Mouse (Mus musculus): Measurements from ENCODE around the gene Tmem150b. TPM values are rescaled to one million over a fixed set of nuclear protein-coding genes. Genes with fewer than 3 reads are reported as not detected.

Gene Tmem150b
- polyA plus RNA-seq, 1 experiment from 2014 or later, result not detected

GRCm38 (mm10) chr7:4739544-4740275 lies 14.7 kb upstream of the Tmem150b start, which contains the start of gene Kmt5c:
Gene Kmt5c (plus strand): TSS chr7:4740115.
- Histone ChIP-seq H3K27ac (ENCODE audit: low read depth, low read length) (peak within 1 kb of the TSS; percentile 91), H3K36me3 (ENCODE audit: control insufficient read depth, insufficient read depth, low read length) (0 out of 2 replicates have a peak, but pooled peaks cover 4% of the 10 kb centered on the region), H3K4me1 (ENCODE audit: control insufficient read depth, insufficient read depth, low read length) (peaks cover 21% of the 10 kb centered on the region), H3K9ac (ENCODE audit: low read length) (peak within 1 kb of the TSS; percentile 90), H3K4me3 (ENCODE audit: low read depth, low read length) (peak within 1 kb of the TSS; percentile 67), H3K4me2 (ENCODE audit: low read length) (peak within 1 kb of the TSS; percentile 68), H3K27me3 (replicated peaks; ENCODE audit: control insufficient read depth, insufficient read depth, low read length) (no peaks in the 10 kb centered on the region), H3K9me3 (replicated peaks; ENCODE audit: control insufficient read depth, low read length) (no peaks in the 10 kb centered on the region)
- WGBS, result under 1% methylated on average over 39 of the region's 44 CpGs
- peak; percentile 96 for ATAC-seq
- peak; percentile 100 for DNase-seq (ENCODE audit: low spot score)

- Histone ChIP-seq H3K27me3 (replicated peaks; ENCODE audit: control insufficient read depth, insufficient read depth, low read length) (no peaks in the 10 kb centered on the region), H3K4me2 (ENCODE audit: low read length) (peak overlapping the region; percentile 56), H3K27ac (ENCODE audit: low read depth, low read length) (peak overlapping the region; percentile 71), H3K9me3 (replicated peaks; ENCODE audit: control insufficient read depth, low read length) (no peaks in the 10 kb centered on the region), H3K4me3 (ENCODE audit: low read depth, low read length) (peak overlapping the region; percentile 27), H3K9ac (ENCODE audit: low read length) (peak overlapping the region; percentile 17; the same call in 1 of the 2 replicates), H3K36me3 (ENCODE audit: control insufficient read depth, insufficient read depth, low read length) (no peaks in the 10 kb centered on the region), H3K4me1 (ENCODE audit: control insufficient read depth, insufficient read depth, low read length) (peaks cover 21% of the 10 kb centered on the region)
- DNase-seq (ENCODE audit: low spot score) (no peak), ATAC-seq (no peak)
- WGBS, result 33% methylated on average over 10 of the region's 10 CpGs
Measured at GRCm38 (mm10) chr7:4739041-4739543, 14.0 kb upstream of the Tmem150b start.

GRCm38 (mm10) chr7:4732968-4733392 lies 7.9 kb upstream of the Tmem150b start:
- Histone ChIP-seq H3K36me3 (ENCODE audit: control insufficient read depth, insufficient read depth, low read length) (no peaks in the 10 kb centered on the region), H3K27ac (ENCODE audit: low read depth, low read length) (no peak overlapping the region), H3K4me1 (ENCODE audit: control insufficient read depth, insufficient read depth, low read length) (no peaks in the 10 kb centered on the region), H3K9ac (ENCODE audit: low read length) (no peak overlapping the region), H3K4me2 (ENCODE audit: low read length) (no peak overlapping the region), H3K27me3 (replicated peaks; ENCODE audit: control insufficient read depth, insufficient read depth, low read length) (no peaks in the 10 kb centered on the region), H3K4me3 (ENCODE audit: low read depth, low read length) (no peak overlapping the region), H3K9me3 (replicated peaks; ENCODE audit: control insufficient read depth, low read length) (no peaks in the 10 kb centered on the region)
- WGBS, result 77% methylated on average over 6 of the region's 6 CpGs
- no peak for DNase-seq (ENCODE audit: low spot score)
- ATAC-seq, result no peak

GRCm38 (mm10) chr7:4731090-4731489 lies 6.0 kb upstream of the Tmem150b start:
- Histone ChIP-seq H3K4me1 (ENCODE audit: control insufficient read depth, insufficient read depth, low read length) (no peaks in the 10 kb centered on the region), H3K36me3 (ENCODE audit: control insufficient read depth, insufficient read depth, low read length) (no peaks in the 10 kb centered on the region), H3K9me3 (replicated peaks; ENCODE audit: control insufficient read depth, low read length) (no peaks in the 10 kb centered on the region), H3K27me3 (replicated peaks; ENCODE audit: control insufficient read depth, insufficient read depth, low read length) (no peaks in the 10 kb centered on the region), H3K9ac (ENCODE audit: low read length) (no peak overlapping the region), H3K27ac (ENCODE audit: low read depth, low read length) (no peak overlapping the region), H3K4me2 (ENCODE audit: low read length) (no peak overlapping the region), H3K4me3 (ENCODE audit: low read depth, low read length) (no peak overlapping the region)
- ATAC-seq (no peak), DNase-seq (ENCODE audit: low spot score) (no peak)
- 88% methylated on average over 5 of the region's 5 CpGs for WGBS

- Histone ChIP-seq H3K9ac (ENCODE audit: low read length) (no peak overlapping the region), H3K9me3 (replicated peaks; ENCODE audit: control insufficient read depth, low read length) (no peaks in the 10 kb centered on the region), H3K36me3 (ENCODE audit: control insufficient read depth, insufficient read depth, low read length) (no peaks in the 10 kb centered on the region), H3K27me3 (replicated peaks; ENCODE audit: control insufficient read depth, insufficient read depth, low read length) (no peaks in the 10 kb centered on the region), H3K4me3 (ENCODE audit: low read depth, low read length) (no peak overlapping the region), H3K27ac (ENCODE audit: low read depth, low read length) (no peak overlapping the region), H3K4me2 (ENCODE audit: low read length) (no peak overlapping the region), H3K4me1 (ENCODE audit: control insufficient read depth, insufficient read depth, low read length) (no peaks in the 10 kb centered on the region)
- WGBS, result 87% methylated on average over 3 of the region's 3 CpGs
- ATAC-seq, result no peak
- DNase-seq (ENCODE audit: low spot score), result no peak
Measured at GRCm38 (mm10) chr7:4724359-4724758, 690 bp downstream of the Tmem150b start.

GRCm38 (mm10) chr7:4723508-4723907 lies 1.5 kb downstream of the Tmem150b start:
- DNase-seq (ENCODE audit: low spot score) (peak; percentile 63), ATAC-seq (peak; percentile 72; the same call in 1 of the 2 replicates)
- Histone ChIP-seq H3K9ac (ENCODE audit: low read length) (peak overlapping the region; percentile 42), H3K27ac (ENCODE audit: low read depth, low read length) (no peak overlapping the region), H3K4me3 (ENCODE audit: low read depth, low read length) (peak overlapping the region; percentile 19), H3K36me3 (ENCODE audit: control insufficient read depth, insufficient read depth, low read length) (no peaks in the 10 kb centered on the region), H3K4me1 (ENCODE audit: control insufficient read depth, insufficient read depth, low read length) (no peaks in the 10 kb centered on the region), H3K9me3 (replicated peaks; ENCODE audit: control insufficient read depth, low read length) (no peaks in the 10 kb centered on the region), H3K4me2 (ENCODE audit: low read length) (peak overlapping the region; percentile 43), H3K27me3 (replicated peaks; ENCODE audit: control insufficient read depth, insufficient read depth, low read length) (no peaks in the 10 kb centered on the region)
- WGBS, result 34% methylated on average over 12 of the region's 12 CpGs

GRCm38 (mm10) chr7:4719276-4719675 lies 5.8 kb downstream of the Tmem150b start:
- no peak overlapping the region for H3K4me3 ChIP-seq (ENCODE audit: low read depth, low read length)
- H3K9ac ChIP-seq (ENCODE audit: low read length), result no peak overlapping the region
- ATAC-seq, result no peak

GRCm38 (mm10) chr7:4716955-4717354 lies 8.1 kb downstream of the Tmem150b start:
- WGBS, result 71% methylated on average over 6 of the region's 6 CpGs
- no peaks in the 10 kb centered on the region for H3K27me3 ChIP-seq (replicated peaks; ENCODE audit: control insufficient read depth, insufficient read depth, low read length)
- H3K4me2 ChIP-seq (ENCODE audit: low read length), result no peak overlapping the region
- H3K4me3 ChIP-seq (ENCODE audit: low read depth, low read length), result no peak overlapping the region
- no peak overlapping the region for H3K9ac ChIP-seq (ENCODE audit: low read length)
- H3K9me3 ChIP-seq (replicated peaks; ENCODE audit: control insufficient read depth, low read length), result no peaks in the 10 kb centered on the region
- ATAC-seq (no peak), DNase-seq (ENCODE audit: low spot score) (no peak)
- H3K36me3 ChIP-seq (ENCODE audit: control insufficient read depth, insufficient read depth, low read length), result peaks cover 52% of the 10 kb centered on the region
- H3K27ac ChIP-seq (ENCODE audit: low read depth, low read length), result no peak overlapping the region
- H3K4me1 ChIP-seq (ENCODE audit: control insufficient read depth, insufficient read depth, low read length), result no peaks in the 10 kb centered on the region

More at GRCm38 (mm10) chr7:4719276-4719675, 5.8 kb downstream of the Tmem150b start:
- Histone ChIP-seq H3K27me3 (replicated peaks; ENCODE audit: control insufficient read depth, insufficient read depth, low read length) (no peaks in the 10 kb centered on the region), H3K27ac (ENCODE audit: low read depth, low read length) (no peak overlapping the region), H3K36me3 (ENCODE audit: control insufficient read depth, insufficient read depth, low read length) (peaks cover 29% of the 10 kb centered on the region), H3K4me1 (ENCODE audit: control insufficient read depth, insufficient read depth, low read length) (no peaks in the 10 kb centered on the region), H3K9me3 (replicated peaks; ENCODE audit: control insufficient read depth, low read length) (no peaks in the 10 kb centered on the region), H3K4me2 (ENCODE audit: low read length) (no peak overlapping the region)
- no peak for DNase-seq (ENCODE audit: low spot score)
- 83% methylated on average over 3 of the region's 3 CpGs for WGBS

- Histone ChIP-seq H3K27me3 (replicated peaks; ENCODE audit: control insufficient read depth, insufficient read depth, low read length) (no peaks in the 10 kb centered on the region), H3K27ac (ENCODE audit: low read depth, low read length) (no peak overlapping the region), H3K4me3 (ENCODE audit: low read depth, low read length) (no peak overlapping the region), H3K36me3 (ENCODE audit: control insufficient read depth, insufficient read depth, low read length) (peaks cover 95% of the 10 kb centered on the region), H3K9me3 (replicated peaks; ENCODE audit: control insufficient read depth, low read length) (no peaks in the 10 kb centered on the region), H3K9ac (ENCODE audit: low read length) (no peak overlapping the region), H3K4me1 (ENCODE audit: control insufficient read depth, insufficient read depth, low read length) (no peaks in the 10 kb centered on the region), H3K4me2 (ENCODE audit: low read length) (no peak overlapping the region)
- DNase-seq (ENCODE audit: low spot score) (no peak), ATAC-seq (no peak)
- WGBS, result 88% methylated on average over 3 of the region's 3 CpGs
Measured at GRCm38 (mm10) chr7:4712594-4712993, 12.5 kb downstream of the Tmem150b start.
